Mouse (Mus musculus): ENCODE results near the gene Dlg4. TPM values are rescaled to one million over a fixed set of nuclear protein-coding genes. Genes with fewer than 3 reads are reported as not detected.

Dlg4 gene
- total and polyA plus RNA-seq, 3 experiments: 6.5 to 24.7 TPM; not detected in 1

- no peak overlapping the region for H3K27ac ChIP-seq (ENCODE audit: control insufficient read depth, low read depth, low read length)
- peaks cover 25% of the 10 kb centered on the region for H3K79me2 ChIP-seq (ENCODE audit: control insufficient read depth, insufficient read depth, low read length, poor library complexity)
- DNase-seq (ENCODE audit: low read depth, low spot score): peak; percentile 99
- H3K4me1 ChIP-seq (ENCODE audit: control insufficient read depth in 1 of 2, insufficient read depth in 2 of 2, low read length in 2 of 2): peaks cover 0 to 34% of the 10 kb centered on the region in 2 experiments; a peak in 3 of 4 replicates
- peaks cover 0 to 32% of the 10 kb centered on the region in 2 experiments; a peak in 2 of 4 replicates for H3K36me3 ChIP-seq (ENCODE audit: control insufficient read depth in 1 of 2, insufficient read depth in 2 of 2, low read length in 2 of 2)
- H3K9me3 ChIP-seq (replicated peaks; ENCODE audit: insufficient read depth, low read length): no peaks in the 10 kb centered on the region
- H3K9ac ChIP-seq (ENCODE audit: control insufficient read depth, low read depth, low read length, poor library complexity, severe bottlenecking): 0 out of 2 replicates have a peak overlapping the region, but pooled peaks have one; percentile 12
- no peak for TF ChIP-seq ZC3H11A (IDR thresholded peaks at IDR 0.05; ENCODE audit: low read depth, low read length)
- peak; percentile 62; the same call in 1 of the 2 replicates for TF ChIP-seq E2F4 (IDR thresholded peaks at IDR 0.05; ENCODE audit: borderline replicate concordance, low read depth, low read length)
- TF ChIP-seq MAZ (IDR thresholded peaks at IDR 0.05; ENCODE audit: low read depth, low read length): peak; percentile 89
- 0 out of 2 replicates have a peak, but pooled peaks have one; percentile 15 for TF ChIP-seq NRF1 (IDR thresholded peaks at IDR 0.05; ENCODE audit: insufficient read depth, low read depth, low read length, poor library complexity, severe bottlenecking)
- TF ChIP-seq USF1 (IDR thresholded peaks at IDR 0.05; ENCODE audit: low read depth, low read length): no peak
- TF ChIP-seq ELF1 (IDR thresholded peaks at IDR 0.05; ENCODE audit: low read depth, low read length): peak; percentile 58
- no peak for TF ChIP-seq GATA1 (IDR thresholded peaks at IDR 0.05; ENCODE audit: low read depth, low read length)
- TF ChIP-seq POLR2A (IDR thresholded peaks at IDR 0.05; ENCODE audit: control insufficient read depth in 1 of 2, insufficient read depth in 1 of 2, low read depth in 1 of 2, low read length in 2 of 2, poor library complexity in 1 of 2): peak in 1 of 2 experiments; percentile 7; a peak in 1 of 4 replicates
- TF ChIP-seq ZMIZ1 (IDR thresholded peaks at IDR 0.05; ENCODE audit: low read depth, low read length): no peak
- TF ChIP-seq MAX (IDR thresholded peaks at IDR 0.05; ENCODE audit: low read length): no peak
- TF ChIP-seq MXI1 (IDR thresholded peaks at IDR 0.05; ENCODE audit: low read depth, low read length): peak; percentile 82
- peak; percentile 89 for TF ChIP-seq SIN3A (IDR thresholded peaks at IDR 0.05; ENCODE audit: low read length)
- H3K4me3 ChIP-seq (ENCODE audit: control insufficient read depth in 1 of 2, insufficient read depth in 1 of 2, low read depth in 2 of 2, low read length in 2 of 2): peak overlapping the region; percentile 41 to 53
- H3K27me3 ChIP-seq (ENCODE audit: control insufficient read depth in 1 of 2, insufficient read depth in 2 of 2, low read length in 2 of 2): no peaks in the 10 kb centered on the region
Observed at GRCm38 (mm10) chr11:70021264-70022132, 4.8 kb downstream of the Dlg4 start.

- no peaks in the 10 kb centered on the region for H3K27me3 ChIP-seq (ENCODE audit: control insufficient read depth in 1 of 2, insufficient read depth in 2 of 2, low read length in 2 of 2)
- H3K9me3 ChIP-seq (replicated peaks; ENCODE audit: insufficient read depth, low read length): no peaks in the 10 kb centered on the region
- TF ChIP-seq CHD2 (IDR thresholded peaks at IDR 0.05; ENCODE audit: low read length): no peak
- no peak for TF ChIP-seq CHD1 (IDR thresholded peaks at IDR 0.05; ENCODE audit: low read depth, low read length)
- TF ChIP-seq ZMIZ1 (IDR thresholded peaks at IDR 0.05; ENCODE audit: low read depth, low read length): no peak
- TF ChIP-seq JUND (IDR thresholded peaks at IDR 0.05; ENCODE audit: low read depth, low read length): no peak
- no peak for TF ChIP-seq POLR2AphosphoS5 (IDR thresholded peaks at IDR 0.05; ENCODE audit: borderline replicate concordance, low read depth, low read length)
- no peak for TF ChIP-seq POLR2AphosphoS2 (IDR thresholded peaks at IDR 0.05; ENCODE audit: low read length)
- no peak for TF ChIP-seq UBTF (IDR thresholded peaks at IDR 0.05; ENCODE audit: borderline replicate concordance, insufficient read depth, low read depth, low read length)
- no peak for TF ChIP-seq ZKSCAN1 (IDR thresholded peaks at IDR 0.05; ENCODE audit: low read depth, low read length)
- TF ChIP-seq ZC3H11A (IDR thresholded peaks at IDR 0.05; ENCODE audit: low read depth, low read length): no peak
- TF ChIP-seq HCFC1 (IDR thresholded peaks at IDR 0.05; ENCODE audit: low read depth, low read length): no peak
- TF ChIP-seq E2F4 (IDR thresholded peaks at IDR 0.05; ENCODE audit: borderline replicate concordance, low read depth, low read length): no peak
- TF ChIP-seq SMC3 (IDR thresholded peaks at IDR 0.05; ENCODE audit: low read depth, low read length): no peak
- no peak for TF ChIP-seq NRF1 (IDR thresholded peaks at IDR 0.05; ENCODE audit: insufficient read depth, low read depth, low read length, poor library complexity, severe bottlenecking)
- TF ChIP-seq ZNF384 (IDR thresholded peaks at IDR 0.05; ENCODE audit: low read depth, low read length): no peak
- TF ChIP-seq NELFE (IDR thresholded peaks at IDR 0.05; ENCODE audit: low read depth, low read length): no peak
- TF ChIP-seq BHLHE40 (IDR thresholded peaks at IDR 0.05; ENCODE audit: borderline replicate concordance, low read depth, low read length): no peak
- no peak for TF ChIP-seq USF2 (IDR thresholded peaks at IDR 0.05; ENCODE audit: borderline replicate concordance in 1 of 2, insufficient read depth in 1 of 2, low read depth in 1 of 2, low read length in 2 of 2)
- no peak for TF ChIP-seq CTCF (IDR thresholded peaks at IDR 0.05 in 2 of 3, conservative IDR thresholded peaks at IDR 0.05 in 1 of 3; ENCODE audit: control insufficient read depth in 1 of 3, insufficient read depth in 1 of 3, low read depth in 2 of 3, low read length in 3 of 3, poor library complexity in 1 of 3, severe bottlenecking in 1 of 3)
- peaks cover 0 to 18% of the 10 kb centered on the region in 2 experiments; a peak in 3 of 4 replicates for H3K4me1 ChIP-seq (ENCODE audit: control insufficient read depth in 1 of 2, insufficient read depth in 2 of 2, low read length in 2 of 2)
- H3K79me2 ChIP-seq (ENCODE audit: control insufficient read depth, insufficient read depth, low read length, poor library complexity): peaks cover 20% of the 10 kb centered on the region
- peaks cover 0 to 18% of the 10 kb centered on the region in 2 experiments; a peak in 2 of 4 replicates for H3K36me3 ChIP-seq (ENCODE audit: control insufficient read depth in 1 of 2, insufficient read depth in 2 of 2, low read length in 2 of 2)
- no peak for DNase-seq (ENCODE audit: low read depth, low spot score)
- H3K4me3 ChIP-seq (ENCODE audit: control insufficient read depth in 1 of 2, insufficient read depth in 1 of 2, low read depth in 2 of 2, low read length in 2 of 2): no peak overlapping the region
- no peak overlapping the region for H3K9ac ChIP-seq (ENCODE audit: control insufficient read depth, low read depth, low read length, poor library complexity, severe bottlenecking)
- H3K27ac ChIP-seq (ENCODE audit: control insufficient read depth, low read depth, low read length): no peak overlapping the region
Observed at GRCm38 (mm10) chr11:70023481-70024150, 6.9 kb downstream of the Dlg4 start.

Measured in MEL (cell line).